Mouse (Mus musculus): ENCODE measurements around the gene Eif3d.
"Not testable (repeated sequence)": the region's sequence is repeated elsewhere in the genome, so short reads cannot be mapped to it uniquely, and the experiment has no call there.

Gene Eif3d

GRCm38 (mm10) chr15:77970470-77971292 lies at the start of gene Eif3d:
Eif3d (minus strand) TSS chr15:77970813.
- in situ Hi-C loops (cut with MboI): no loop called here

- in situ Hi-C loops (cut with MboI): no loop called here
These were observed 43.4 kb upstream of the Eif3d start for GRCm38 (mm10) chr15:78014046-78014445.

GRCm38 (mm10) chr15:78008206-78008605 lies 37.6 kb upstream of the Eif3d start:
- in situ Hi-C loops (cut with MboI): not testable (repeated sequence)

GRCm38 (mm10) chr15:78003929-78004328 lies 33.3 kb upstream of the Eif3d start:
- in situ Hi-C loops (cut with MboI): no loop called here

- in situ Hi-C loops (cut with MboI): no loop called here
These were observed 30.8 kb upstream of the Eif3d start for GRCm38 (mm10) chr15:78001400-78001799.

GRCm38 (mm10) chr15:77988541-77988940 lies 17.9 kb upstream of the Eif3d start:
- in situ Hi-C loops (cut with MboI): no loop called here

- in situ Hi-C loops (cut with MboI): no loop called here
These were observed 12.8 kb upstream of the Eif3d start for GRCm38 (mm10) chr15:77983391-77983790.

GRCm38 (mm10) chr15:77982195-77982939 lies 11.8 kb upstream of the Eif3d start:
- in situ Hi-C loops (cut with MboI): no loop called here

GRCm38 (mm10) chr15:77981181-77981680 lies 10.6 kb upstream of the Eif3d start:
- in situ Hi-C loops (cut with MboI): no loop called here

GRCm38 (mm10) chr15:77979427-77979865 lies 8.8 kb upstream of the Eif3d start:
- in situ Hi-C loops (cut with MboI): no loop called here

GRCm38 (mm10) chr15:77977663-77978062 lies 7.0 kb upstream of the Eif3d start:
- in situ Hi-C loops (cut with MboI): no loop called here

- in situ Hi-C loops (cut with MboI): no loop called here
These were observed 3.7 kb upstream of the Eif3d start for GRCm38 (mm10) chr15:77974165-77974841.

- in situ Hi-C loops (cut with MboI): no loop called here
These were observed 608 bp downstream of the Eif3d start for GRCm38 (mm10) chr15:77969940-77970469.

- in situ Hi-C loops (cut with MboI): no loop called here
These were observed 5.5 kb downstream of the Eif3d start for GRCm38 (mm10) chr15:77965117-77965528.

GRCm38 (mm10) chr15:77962447-77962846 lies 8.2 kb downstream of the Eif3d start:
- in situ Hi-C loops (cut with MboI): no loop called here

GRCm38 (mm10) chr15:77960693-77961092 lies 9.9 kb downstream of the Eif3d start:
- in situ Hi-C loops (cut with MboI): no loop called here

- in situ Hi-C loops (cut with MboI): no loop called here
These were observed 12.5 kb downstream of the Eif3d start for GRCm38 (mm10) chr15:77958071-77958470.

- in situ Hi-C loops (cut with MboI): no loop called here
These were observed 13.0 kb downstream of the Eif3d start for GRCm38 (mm10) chr15:77957625-77958024.

- in situ Hi-C loops (cut with MboI): no loop called here
These were observed 14.2 kb downstream of the Eif3d start, which contains the start of gene Foxred2 for GRCm38 (mm10) chr15:77956404-77956901. Foxred2 (minus strand) TSS chr15:77956722.

GRCm38 (mm10) chr15:77955440-77956403 lies 14.9 kb downstream of the Eif3d start:
- in situ Hi-C loops (cut with MboI): no loop called here

All from mature B cell (primary cell).